Mouse (Mus musculus): ENCODE data around the gene Nqo2.

GRCm38 (mm10) chr13:34036726-34037125 is 72.2 kb downstream of the Nqo2 start:
- no peak for TF ChIP-seq POLR2A (IDR thresholded peaks at IDR 0.05; ENCODE audit: borderline replicate concordance, insufficient read depth, low read length)
- TF ChIP-seq CTCF (IDR thresholded peaks at IDR 0.05; ENCODE audit: borderline replicate concordance, insufficient read depth, low read depth, low read length) = no peak

Measured in cerebellum, adult 2 months (tissue).